Mouse (Mus musculus) adrenal gland (tissue): ENCODE measurements at regions not wholly inside any gene's neighbourhood (a gene's known extent, or its start where the extent isn't known, plus 50 kb on each side); places are given as distances from the start of the nearest gene placed in this dataset.

ENCODE experiments used
- intact Hi-C: fragments of 180-260 bp; cut with DNase I; formaldehyde crosslinking; loops from one replicate; pipeline ENCODE4 v1.15.1; 2025
- microRNA-seq, 2 experiments: library from miRNA; unstranded; fragments of <30 nt; microRNA quantifications; one replicate each; pipeline ENCODE4; 2019

DNA sequence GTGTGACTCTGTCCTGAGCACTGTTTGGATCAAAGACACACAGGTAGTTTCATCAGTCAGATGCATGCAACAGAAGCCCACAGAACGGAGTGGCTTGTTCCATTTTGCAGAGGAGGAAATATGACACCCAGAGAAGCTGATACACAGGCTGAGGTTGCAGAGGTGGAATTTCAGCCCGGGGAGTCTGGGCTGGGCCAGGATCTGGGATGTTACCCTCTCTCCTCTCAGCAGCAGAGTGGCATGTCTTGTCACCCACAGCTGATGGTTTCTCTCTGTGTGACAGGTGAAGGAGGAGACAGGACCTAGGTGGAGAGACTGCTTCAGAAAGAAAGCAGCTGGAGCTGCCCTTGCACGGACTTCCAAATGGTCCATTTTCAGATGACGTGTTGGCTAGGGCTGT lies 105.1 kb upstream of the Sdk1 start:
- intact Hi-C loops: no loop called here

DNA sequence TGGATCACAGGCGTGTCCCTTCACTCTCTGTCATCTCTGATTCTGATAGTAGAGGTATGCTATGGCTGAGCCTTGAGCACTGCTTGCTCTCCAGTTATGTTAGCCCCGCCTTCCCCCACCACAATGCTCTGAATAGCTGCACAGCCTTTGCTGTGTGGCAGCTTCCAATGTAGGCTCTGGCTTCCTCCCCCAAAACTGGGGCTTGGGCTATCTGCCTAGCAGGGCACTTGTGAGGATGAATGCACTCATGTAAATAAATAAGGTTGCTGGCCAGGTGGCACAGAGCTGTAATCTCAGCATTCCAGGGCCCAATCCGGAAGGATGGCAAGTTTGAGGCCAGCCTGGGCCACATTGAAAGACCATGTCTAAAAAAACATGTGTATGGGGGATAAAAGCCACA lies 103.6 kb upstream of the Sdk1 start:
- intact Hi-C loops: no loop called here

GRCm38 (mm10) chr5:141138771-141139360 lies 102.4 kb upstream of the Sdk1 start:
- intact Hi-C loops: no loop called here

- intact Hi-C loops: no loop called here
Observed at GRCm38 (mm10) chr5:141139361-141139912, 101.9 kb upstream of the Sdk1 start.

DNA sequence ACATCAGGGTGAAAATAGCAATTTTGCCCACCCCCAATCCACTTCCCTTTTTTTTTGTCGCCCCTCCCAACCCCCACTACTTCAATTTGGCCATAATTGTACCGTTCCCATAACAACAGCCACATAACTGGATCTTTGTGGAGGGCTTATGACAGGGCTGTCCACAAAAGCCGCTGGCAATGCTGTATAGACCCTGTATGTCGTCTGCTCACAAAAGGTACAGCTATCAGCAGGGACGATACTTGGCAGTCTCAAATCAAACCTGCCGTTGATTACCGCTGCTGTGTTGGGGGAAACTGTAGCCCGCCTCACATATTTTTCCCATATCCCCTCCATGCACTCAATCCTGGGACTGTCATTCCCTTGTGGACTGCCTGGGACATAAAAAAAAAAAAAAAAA lies 80.9 kb upstream of the Sdk1 start:
- intact Hi-C loops: no loop called here

DNA sequence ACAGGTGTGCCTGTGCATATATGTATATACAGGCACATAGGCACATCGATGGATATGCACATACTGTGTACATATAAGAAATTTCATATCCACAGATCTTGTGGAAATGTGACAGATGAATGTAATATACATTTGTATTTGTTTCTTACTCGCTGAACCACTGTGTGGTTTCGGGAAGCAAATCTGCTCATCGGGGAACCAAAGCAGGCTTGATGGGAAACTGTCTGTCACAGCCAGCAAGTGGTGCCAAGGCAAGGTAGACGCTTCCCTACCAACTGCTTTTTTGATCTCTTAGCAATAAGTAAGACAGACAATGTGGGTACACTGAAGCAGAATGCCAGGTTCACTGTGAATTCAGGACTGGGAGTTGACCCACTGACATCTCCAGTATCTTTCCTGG lies 80.3 kb upstream of the Sdk1 start:
- intact Hi-C loops: no loop called here

GRCm38 (mm10) chr5:141182442-141182841 lies 58.8 kb upstream of the Sdk1 start:
- intact Hi-C loops: no loop called here

DNA sequence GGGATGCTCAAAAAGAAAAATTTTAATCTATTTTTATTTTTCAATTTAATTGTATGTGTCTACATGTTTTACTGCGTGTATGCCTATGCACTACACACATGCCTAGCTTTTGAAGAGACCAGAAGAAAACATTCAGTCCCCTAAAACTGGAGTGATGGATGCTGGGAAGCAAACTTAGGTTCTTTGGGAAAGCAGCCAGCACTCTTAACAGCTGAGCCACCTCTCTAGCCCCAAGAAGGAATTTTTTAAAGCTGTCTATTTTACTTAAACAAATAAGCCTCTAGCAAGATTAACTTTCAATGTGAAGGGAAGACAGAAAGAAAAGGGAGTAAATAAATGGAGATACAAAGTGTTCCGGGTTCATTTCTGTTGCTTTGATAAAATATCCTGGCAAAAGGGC lies 52.3 kb upstream of the Sdk1 start:
- intact Hi-C loops: no loop called here

Small RNA genes lying in the stretch of these regions (microRNA-seq; reads per million reads assigned to microRNA genes)
- gene Gm26113: 0 reads per million in 2 experiments
